Mouse (Mus musculus) cerebellum, adult 9-11 months (tissue): ENCODE results near the gene Btla.

Source experiments
- DNase-seq: peaks from one replicate; pipeline ENCODE4 v3.0.0; 2022

Gene Btla

DNA sequence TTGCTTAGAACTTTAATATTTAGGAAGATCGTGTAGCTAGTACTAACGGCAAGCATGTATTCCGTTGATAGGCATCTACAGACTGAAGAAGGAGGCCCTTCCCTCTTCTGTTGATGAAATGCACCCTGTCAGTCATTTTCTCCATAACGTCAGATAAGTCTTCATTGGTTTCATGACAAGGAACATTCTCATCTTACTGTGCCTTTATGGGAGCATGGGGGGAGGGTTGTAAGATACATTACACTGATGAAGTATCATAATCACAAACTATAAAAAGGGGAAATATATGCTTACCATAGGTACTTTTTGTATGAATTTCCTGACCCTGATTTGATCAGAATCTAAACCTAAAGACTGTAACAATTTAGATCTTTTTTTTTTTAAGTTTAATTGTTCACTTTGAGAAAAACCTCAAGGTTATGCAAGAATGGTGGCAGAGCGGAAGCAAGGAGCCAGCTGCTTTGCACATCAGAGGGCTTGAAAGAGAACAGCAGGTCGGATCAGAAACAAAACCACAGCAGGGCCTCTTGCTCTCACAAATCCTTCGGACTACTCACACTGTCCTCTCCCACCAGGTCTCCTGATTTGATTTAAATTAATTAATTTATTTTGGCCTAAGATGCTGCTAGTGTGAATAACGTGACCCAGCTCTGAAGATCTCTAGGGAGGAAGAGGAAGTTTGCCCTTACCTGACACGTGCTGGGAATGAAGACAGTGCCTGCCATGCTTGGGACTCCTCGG lies at the start of gene Btla:
Gene Btla (plus strand): TSS at position 668 of the 741 bp plus-strand sequence.
- no peak for DNase-seq

DNA sequence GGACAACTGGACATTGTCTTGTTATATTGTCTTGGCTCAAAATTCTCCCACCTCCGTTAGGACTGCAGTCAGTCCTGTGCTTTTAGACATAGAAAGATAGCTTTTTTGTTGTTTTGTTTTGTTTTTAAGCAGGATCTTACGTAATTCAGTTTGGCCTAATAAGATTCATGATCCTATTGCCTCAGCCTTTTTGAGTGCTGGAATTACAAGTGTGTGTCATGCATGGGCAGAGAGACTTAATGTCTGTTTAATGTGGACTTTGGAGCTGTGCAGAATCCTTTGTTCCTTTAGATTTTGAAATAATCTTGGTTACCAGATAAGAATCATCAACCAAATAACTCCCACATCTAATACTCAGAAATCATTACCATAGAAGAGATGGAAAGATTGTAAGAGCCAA lies 45.6 kb upstream of the Btla start:
- no peak for DNase-seq

DNA sequence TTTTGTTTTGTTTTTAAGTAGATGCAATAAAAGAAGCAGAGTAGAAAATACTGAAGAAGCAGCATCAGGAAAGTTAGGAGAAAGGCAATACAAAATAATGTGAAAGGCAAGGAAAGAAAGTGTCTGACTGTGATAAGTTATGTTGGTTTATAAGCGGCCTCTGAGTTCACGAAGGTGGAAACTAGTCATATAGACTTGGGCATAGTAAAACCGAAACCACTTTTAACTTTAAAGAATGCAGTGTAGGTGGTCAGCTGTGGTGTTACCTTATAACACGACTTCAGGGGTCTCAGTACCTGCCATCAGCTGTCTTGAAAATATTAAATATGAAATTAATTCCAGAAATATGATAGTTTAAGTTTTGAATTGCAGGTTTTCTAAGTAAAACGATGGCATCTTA lies 42.3 kb upstream of the Btla start:
- DNase-seq = no peak

DNA sequence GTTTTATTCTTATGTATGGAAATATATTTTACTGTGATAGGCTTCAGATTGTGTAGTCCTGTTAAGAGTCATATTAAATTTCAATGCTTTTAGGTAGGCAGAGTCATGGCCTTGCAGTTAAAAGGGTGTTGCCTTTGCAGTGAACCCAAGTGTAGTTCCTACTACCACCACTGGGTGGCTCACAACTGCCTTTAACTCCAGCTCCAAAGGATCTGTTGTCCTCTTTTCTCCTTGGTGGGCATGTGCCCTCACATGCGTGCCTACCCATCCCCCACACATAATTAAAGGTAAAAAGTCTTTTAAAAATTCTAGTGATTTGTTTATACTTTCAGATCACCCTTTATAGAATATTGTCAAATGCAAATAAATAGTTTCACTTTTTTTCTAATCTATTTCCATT lies 31.5 kb upstream of the Btla start:
- DNase-seq = peak; percentile 64

DNA sequence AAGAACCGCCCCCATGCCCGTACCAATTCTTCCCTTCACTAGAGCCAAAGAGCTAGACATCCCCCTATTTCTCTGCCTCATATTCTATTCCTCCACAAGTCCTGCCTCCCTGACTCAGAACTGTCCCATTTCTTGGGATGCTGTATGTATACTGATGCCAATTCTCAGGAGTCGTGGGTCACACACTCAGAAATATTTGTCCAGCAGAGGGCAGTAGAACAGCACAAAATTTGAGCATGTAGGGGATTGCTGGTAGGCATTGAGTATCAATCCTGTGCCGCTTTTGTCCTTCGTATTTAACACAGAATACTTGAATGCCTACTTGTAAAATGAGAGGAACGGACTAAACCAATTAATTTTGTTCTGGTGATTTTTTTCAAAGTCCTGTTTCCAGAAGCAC lies 27.3 kb upstream of the Btla start:
- DNase-seq = peak; percentile 60

DNA sequence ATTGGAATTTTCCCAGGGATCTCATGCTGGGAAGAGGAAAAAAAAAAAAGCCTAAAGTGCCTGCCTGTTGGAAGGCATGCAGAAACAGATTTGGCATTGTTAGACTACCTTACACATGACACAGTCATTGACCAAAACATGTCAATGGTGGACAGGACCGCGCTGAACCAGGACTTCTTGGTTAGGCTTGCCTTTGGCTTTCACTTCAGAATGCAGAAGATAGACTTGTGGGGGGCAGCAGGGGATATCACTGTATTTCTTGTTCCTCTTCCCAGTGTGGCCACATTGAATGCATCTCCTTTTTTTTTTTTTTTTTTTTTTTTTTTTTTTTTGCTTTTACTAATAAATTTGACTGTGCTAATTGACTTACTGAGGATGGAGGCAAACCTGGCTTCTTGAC lies 22.7 kb upstream of the Btla start:
- DNase-seq = no peak

DNA sequence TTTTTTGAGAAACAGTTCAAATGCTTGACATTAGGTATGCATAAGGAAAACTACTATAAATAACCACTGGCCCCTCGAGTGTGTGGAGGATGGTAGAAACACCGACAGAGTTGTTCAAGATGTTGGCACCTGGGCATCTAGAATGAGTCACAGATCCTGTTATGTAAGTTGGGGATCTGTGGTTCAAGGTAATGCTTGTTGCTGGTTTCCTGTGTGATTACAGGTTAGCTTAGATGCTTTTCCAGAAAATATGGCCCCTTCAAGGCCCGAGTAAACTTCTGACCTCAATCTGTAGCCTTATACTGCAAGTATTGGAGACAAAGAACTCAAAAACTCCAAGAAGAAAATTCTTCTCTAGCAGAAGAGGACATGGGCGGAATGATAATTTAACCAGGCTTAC lies 19.7 kb upstream of the Btla start:
- no peak for DNase-seq

DNA sequence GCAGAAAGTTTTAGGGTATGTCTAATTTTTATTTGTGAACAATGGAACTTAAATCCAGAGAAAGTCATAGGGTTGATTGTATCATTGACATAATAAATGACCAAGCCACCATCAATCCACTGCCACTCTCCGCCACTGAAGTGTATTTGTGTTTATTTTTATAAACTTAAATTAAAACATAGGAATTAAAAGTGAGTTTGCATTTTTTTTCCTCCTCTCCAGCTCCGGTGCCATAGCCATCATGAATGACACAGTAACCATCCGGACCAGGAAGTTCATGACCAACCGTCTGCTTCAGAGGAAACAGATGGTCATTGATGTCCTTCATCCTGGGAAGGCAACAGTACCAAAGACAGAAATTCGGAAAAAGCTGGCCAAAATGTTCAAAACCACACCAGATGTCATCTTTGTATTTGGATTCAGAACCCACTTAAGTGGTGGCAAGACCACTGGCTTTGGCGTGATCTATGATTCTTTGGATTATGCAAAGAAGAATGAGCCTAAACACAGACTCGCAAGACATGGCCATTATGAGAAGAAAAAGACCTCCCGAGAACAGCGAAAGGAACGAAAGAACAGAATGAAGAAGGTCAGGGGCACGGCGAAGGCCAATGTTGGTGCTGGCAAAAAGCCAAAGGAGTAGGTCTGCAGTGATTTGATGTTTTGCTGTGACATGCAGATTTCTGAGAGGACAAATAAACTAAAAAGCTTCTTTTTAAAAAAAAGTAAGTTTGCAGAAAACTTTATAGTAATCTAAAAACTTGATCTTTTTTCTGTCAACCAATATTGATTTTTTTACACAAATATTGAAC lies 19.1 kb upstream of the Btla start:
- peak; percentile 16 for DNase-seq

DNA sequence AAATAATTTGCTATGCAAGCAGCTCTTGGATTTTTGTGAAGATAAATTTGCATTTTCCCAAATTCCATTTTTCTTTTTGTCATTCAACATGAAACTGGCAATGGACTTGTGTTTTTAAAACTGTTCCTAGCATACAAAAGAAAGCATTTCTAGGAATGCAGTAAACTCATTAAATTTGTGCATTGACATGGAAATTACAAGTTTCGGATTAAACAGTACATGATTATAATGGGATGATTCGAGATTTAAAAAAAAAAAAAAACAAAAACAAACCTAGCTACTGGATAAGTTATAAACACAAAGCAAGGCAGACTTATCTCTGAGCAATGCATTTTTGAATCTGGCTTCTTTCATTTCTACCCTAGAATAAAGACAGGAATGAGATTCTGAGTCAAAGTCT lies 2.1 kb upstream of the Btla start:
- no peak for DNase-seq

DNA sequence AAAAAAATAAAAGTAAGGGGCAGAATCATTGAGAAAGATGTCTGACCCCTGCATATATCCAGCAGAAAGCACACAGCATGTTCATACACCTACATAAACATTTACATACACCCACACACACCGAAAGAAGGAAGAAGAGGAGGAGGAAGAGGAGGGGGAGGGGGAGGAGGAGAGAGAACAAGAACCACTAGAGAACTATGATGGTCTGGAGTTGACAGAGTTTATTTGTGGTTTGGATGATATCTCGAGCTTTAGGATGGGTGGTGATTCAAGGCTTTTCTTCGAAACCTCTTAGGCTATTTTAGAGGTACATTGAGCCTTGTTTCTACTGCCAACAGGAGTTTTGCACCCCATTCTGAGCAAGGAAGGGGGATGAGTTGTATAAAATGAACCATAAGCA lies 1.3 kb upstream of the Btla start:
- DNase-seq = no peak

DNA sequence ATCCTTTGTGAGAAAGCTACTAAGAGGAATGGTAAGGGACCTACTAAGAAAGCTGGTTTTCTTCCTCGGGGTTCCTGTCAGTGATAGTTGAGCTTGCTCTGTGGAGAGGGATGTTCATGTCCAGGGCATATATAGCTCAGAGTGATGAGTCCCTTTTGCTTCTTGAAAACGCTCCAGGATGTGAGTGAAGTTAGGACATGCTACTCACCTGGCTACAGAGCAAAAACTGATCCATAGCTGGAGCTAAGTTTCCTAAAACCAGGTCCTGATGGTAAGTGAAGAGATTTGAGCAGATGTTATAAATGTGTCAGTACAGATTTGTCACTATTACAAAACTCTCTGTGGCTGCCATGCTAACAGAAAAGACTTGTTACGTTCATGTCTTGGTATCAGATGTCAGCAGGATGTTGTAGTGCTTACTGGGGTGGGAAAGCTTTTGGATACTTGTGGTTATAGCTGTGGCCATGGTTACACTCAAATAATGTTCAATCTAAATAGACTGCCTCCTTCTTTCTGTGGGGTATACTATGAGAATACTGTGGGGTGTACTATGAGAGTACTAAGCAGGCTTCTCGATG lies 405 bp downstream of the Btla start:
- no peak for DNase-seq

DNA sequence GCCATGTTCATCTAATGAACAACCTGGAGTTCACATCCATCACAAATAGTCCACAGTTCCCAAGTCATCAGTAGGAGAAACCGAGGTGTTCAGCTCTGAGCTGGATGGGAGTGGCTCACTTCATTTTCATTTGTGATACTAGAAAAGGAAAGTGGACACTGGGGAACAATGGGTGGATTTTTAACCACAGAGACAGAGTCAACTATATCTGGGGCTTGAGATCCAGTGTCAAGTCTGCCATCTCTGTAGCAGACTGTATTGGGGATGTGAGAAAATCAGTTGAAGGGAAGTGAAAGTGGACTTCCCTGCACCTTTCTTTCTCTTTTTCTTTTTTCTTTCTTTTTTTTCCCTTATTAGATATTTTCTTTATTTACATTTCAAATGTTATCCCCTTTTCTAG lies 2.9 kb downstream of the Btla start:
- DNase-seq = no peak

DNA sequence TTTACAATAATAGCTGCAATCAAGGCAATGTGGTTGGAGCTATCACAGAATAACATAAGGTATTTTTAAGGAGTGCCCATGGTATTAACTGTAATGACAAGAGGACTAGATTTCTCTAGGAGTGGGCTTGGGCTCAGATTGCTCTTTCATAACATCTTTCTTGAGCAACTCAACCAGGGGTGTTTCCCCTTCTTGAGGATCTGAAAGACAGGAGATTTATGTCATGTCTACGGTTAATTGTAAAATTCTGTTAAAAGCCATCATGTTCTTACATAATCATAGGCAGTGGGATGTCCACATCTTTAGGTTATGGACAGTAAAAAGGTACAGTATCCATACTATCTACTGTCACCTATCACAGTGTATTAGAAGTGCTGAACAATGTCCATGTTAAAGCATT lies 7.2 kb downstream of the Btla start:
- DNase-seq = no peak

DNA sequence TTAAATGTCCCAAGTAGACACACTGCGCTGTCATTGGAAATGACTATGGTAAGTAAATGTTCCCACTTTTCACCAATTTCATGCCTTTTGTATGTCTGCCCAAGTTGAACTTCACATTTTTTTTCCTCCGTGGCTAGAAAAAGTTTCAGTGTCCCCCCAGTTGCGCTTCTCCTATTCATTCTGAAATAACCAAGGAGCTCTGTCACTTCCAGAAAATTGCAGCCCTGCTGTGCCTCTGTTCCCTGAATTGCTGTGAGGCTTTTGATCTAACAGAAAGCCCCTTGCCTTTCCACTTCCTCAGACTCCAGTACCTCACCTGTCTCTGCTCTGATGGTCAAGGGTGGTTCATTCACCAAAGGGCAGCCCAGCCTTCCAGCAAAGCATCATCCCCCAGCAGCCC lies 8.9 kb downstream of the Btla start:
- DNase-seq = no peak

DNA sequence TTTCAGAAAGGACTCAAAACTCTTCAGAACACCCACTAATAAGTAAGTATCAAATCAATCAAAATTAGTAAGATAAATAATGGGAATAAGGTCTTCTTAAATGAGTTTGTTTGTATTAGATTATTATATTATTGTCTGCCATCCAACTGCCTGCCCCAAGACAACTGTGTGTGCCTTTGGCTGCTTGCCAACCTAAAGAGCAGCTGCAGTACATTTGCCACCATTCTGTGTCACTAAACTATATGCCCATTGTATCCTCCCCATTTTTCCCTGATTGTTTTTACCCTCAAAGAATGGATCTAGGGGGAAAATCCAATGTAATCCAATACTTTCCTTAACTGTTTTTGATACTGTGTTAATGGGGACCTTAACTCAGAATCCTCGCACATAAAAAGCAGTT lies 18.6 kb downstream of the Btla start:
- no peak for DNase-seq

DNA sequence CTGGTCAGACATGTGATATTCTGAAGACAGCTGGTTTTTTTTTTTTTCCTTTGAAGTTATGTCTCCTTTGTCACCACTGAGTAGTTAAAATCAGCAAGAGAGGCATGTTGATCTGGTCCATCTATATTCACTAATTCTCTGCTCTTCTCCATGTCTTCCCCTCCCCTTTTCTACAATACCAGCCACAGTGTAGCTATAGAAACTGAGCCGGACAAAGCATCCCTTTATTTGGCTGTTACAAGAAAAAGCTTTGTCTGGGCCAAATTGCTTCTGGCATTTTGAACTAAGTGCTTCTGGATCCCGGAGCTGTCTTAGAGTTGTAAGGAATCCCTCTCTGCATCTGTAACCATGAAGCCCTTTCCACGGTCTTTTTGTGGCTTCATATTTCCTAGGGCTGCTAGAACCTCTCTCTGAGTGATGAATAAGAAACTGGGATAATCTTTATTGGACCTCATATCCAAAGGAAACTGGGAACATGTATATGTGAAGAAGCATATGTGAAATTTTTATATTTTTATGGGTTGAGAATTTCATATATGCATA lies 20.9 kb downstream of the Btla start:
- DNase-seq = no peak

DNA sequence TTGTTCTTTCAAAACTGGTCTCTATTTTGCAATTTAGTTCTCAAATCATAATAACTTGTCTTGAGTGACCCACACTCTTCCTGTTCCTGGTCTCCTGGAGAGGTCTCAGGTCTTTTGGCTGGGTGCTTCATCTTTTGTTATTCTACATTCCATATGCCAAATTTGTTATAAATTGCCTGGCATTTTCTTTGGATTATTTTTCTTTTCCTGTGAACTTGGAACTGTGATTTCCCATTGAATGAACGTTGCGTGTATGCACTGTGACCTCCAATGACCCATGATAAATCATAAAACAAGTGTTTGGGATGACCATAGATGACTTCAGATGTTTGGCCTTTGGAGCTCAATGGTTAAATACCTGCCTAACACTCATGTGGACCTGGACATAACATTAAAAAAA lies 25.6 kb downstream of the Btla start:
- no peak for DNase-seq

DNA sequence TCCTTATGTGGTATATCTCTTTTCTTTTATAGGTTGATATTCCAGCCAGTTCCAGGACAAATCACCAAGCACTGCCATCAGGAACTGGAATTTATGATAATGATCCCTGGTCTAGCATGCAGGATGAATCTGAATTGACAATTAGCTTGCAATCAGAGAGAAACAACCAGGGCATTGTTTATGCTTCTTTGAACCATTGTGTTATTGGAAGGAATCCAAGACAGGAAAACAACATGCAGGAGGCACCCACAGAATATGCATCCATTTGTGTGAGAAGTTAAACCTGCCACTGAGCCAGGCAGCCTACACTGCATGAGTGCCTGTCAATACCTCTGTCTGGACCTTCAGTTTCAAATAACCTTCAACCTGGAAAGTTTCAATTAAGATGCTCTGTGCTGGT lies 26.2 kb downstream of the Btla start:
- DNase-seq = no peak

DNA sequence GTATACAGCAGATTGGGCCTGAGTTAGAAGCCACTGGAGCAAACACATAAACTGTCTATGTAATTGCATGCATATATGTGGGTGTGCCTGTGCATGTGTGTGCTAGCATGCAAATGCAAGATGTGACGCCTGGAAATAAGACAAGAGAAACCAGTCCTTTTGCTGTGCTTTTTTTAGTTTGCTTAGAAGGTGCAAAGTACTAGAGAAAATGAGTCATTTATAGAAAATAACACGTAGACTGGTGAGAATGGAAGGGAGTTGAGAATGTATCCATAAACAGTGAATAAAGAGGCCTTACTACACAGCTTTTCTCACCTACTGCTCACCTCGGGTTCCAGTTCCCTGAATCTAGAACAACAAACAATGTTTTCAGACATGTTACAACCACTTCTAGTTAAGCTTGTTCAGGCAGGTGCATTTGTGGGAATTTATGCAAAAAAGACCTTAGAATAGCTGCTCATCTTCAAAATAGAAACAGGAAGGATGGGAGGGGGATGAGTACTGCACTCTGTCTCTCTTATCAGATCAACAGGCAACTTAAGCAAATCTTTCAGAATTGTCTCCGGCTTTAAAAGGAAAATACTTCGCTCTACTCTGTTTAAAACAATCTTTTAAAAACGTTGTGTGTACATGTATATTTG lies 27.8 kb downstream of the Btla start:
- no peak for DNase-seq

DNA sequence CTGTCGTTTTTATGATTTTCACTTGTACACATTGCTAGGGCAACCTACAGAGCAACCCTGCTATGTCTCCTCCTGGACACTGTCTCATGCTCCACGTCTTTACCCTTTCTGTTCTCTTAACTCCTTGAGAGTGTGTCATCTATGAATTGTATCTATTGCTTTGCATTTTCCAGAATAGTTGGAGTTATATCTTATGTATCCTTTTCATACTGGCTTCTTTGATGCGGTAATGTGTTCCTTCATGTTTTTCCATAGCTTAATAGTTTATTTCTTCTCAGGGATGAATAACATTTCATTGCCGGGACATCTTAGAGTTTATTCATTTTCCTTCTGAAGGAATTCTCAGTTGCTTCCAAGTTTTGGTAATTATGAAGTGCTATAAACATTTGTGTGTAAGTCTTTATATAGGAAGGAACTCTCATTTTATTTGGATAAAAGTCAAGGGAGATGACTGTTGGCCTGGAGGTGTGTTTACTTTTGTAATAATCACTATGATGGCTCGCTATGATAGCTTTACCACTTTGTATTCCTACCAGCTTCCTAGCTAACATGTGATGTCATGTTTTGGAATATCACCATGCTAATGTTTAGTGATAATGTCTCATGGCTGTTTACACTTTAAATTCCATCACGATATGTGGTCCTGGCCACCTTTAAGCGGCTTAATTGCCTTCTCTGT lies 31.2 kb downstream of the Btla start:
- DNase-seq = no peak

DNA sequence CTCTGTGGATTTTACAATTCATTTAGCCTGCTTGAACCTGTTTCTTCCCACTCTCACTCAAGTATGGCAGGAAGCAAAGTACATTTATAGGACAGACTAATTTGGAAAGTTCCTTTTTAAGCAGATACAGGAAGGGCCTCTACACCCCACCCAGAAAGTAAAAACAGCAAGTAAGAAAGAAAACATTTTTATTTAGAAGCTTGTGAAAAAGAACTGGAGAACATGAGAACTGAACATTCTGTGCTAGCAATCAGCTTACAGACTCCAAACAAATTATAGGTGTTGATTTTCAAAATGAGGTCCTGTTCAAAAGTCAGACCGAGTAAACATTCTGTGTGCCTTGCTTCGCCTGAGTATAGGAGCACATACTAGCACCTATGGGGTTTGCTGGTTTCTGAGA lies 32.8 kb downstream of the Btla start:
- no peak for DNase-seq

DNA sequence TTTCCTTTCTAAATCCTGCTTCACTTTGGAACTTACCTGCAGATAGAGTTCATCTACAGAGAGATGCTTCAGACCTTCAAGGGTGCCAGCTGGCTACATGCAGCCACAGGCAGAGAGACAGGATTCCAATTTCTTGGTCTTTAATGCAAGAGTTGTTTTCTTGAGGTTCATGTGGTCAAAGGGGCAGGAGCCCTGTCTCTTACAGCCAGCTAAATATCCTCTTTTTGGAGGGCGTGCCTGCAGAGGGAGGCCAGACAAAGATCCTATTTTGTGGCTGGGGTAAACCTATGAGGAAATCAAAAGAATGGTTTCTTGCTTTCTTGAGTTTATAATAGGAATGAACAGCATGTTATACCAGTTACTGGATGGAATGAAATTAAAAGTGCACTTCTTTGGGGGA lies 33.5 kb downstream of the Btla start:
- DNase-seq = no peak

DNA sequence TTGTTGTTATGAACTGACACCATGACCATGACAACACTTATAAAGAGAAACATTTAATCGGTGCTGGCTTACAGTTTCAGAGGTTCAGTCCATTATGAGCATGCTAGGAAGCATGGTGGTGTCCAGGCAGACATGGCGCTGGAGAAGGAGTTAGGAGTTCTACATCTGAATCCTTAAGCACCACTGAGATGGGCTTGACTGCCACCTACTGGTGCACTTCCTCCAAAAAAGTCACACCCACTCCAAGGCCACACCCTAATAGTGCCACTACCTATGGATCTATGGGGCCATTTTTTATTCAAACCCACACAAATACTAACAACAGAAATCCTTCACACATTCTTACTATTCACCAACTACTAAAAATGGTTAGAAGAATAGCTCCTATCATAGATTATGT lies 35.5 kb downstream of the Btla start:
- DNase-seq = no peak
